Mouse (Mus musculus) c-Kit-positive CD71-positive TER-119-negative erythroid progenitor cells, embryonic 14.5 days (primary cell): ENCODE results near the gene Cyb561a3.

Experiments used
- DNase-seq: peaks from one replicate; pipeline ENCODE4 v3.0.0-alpha.2; 2013; ENCODE audit warnings: low read depth

The Cyb561a3 gene

GRCm38 (mm10) chr19:10590301-10590700 lies 13.3 kb downstream of the Cyb561a3 start:
- DNase-seq = no peak

DNA sequence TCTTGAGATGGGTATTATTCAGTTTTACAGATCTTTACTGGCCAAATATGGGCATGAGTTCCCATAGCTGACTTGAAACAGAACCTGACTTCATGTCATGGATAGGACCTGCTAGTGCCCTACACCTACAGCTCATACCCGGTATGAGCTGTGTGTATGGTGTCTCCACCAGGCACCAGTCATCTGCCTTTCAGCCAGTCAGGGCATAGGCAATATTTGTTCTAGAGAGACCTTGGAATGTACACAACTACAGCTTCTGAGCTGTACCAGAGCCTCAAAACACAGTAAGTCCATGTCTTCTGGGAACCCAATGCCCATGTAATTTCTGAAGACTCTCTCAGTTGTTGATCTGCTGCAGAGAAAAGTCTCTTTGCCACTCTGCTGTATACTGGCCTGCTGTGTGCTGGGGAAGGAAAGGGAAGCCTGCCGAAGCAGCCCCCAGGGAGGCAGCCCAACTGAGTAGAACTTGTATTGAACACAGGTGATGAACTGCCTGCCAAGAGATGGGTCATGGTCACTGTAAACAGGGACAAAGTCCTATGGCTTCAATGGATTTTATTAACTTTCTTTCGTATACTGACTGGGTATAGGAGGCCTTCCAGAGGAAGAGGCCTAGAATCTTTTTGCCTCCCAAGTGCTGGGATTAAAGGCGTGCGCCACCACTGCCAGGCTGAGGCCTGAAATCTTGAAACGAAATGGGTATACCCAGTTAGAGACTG lies 14.8 kb downstream of the Cyb561a3 start:
- DNase-seq = no peak

DNA sequence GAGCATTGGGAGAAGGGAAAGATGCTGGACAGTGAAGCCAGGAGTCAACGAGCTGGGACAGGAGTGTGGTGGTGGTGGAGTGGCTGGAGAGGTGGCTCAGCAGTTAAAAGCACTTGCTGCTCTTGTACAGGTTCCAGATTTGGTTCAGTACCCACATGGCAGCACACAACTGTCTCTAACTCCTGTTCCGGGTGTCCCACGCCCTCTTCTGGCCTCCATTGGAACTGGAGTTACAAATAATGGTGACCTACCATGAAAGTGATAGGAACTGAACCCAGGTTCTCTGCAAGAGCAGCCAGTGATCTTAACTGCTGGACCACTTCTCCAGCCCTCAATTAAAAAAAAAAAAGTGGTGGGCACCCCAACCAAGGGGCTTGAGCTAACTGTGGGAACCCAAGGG lies 21.2 kb downstream of the Cyb561a3 start:
- peak; percentile 39 for DNase-seq

GRCm38 (mm10) chr19:10599648-10600047 lies 22.7 kb downstream of the Cyb561a3 start:
- DNase-seq = no peak

GRCm38 (mm10) chr19:10602247-10602769 lies 25.3 kb downstream of the Cyb561a3 start:
- DNase-seq = no peak

GRCm38 (mm10) chr19:10602787-10603186 lies 25.8 kb downstream of the Cyb561a3 start:
- DNase-seq = peak; percentile 83

GRCm38 (mm10) chr19:10603660-10604523 lies 26.9 kb downstream of the Cyb561a3 start:
- DNase-seq = no peak

DNA sequence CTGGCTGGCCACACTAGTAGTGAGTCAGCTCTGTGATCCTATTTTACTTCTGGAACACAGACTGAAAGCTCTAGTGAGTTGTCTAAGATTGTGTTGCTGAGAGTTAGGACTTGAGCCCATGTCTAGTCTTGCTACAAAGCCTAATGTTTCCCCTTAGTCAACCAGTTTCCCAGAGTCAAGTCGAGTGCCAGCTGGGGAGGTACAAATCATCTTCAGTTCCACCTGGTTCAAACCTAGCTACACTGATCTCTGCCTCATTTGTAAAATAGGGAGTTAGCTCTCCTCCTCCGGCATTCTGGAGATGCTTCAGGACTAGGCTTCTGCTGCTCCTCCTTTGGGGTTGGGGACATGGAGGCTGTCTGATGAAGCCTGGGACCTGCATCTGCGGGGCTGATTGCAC lies 27.6 kb downstream of the Cyb561a3 start:
- DNase-seq = no peak

GRCm38 (mm10) chr19:10605293-10605900 lies 28.4 kb downstream of the Cyb561a3 start, which contains the start of the genes Ddb1 and Tkfc:
Gene Ddb1, plus strand, starts transcription at chr19:10605327.
Gene Tkfc, minus strand, starts transcription at chr19:10605654.
- DNase-seq = peak; percentile 97

- peak; percentile 42 for DNase-seq
These were observed 29.1 kb downstream of the Cyb561a3 start for GRCm38 (mm10) chr19:10605901-10606622.

DNA sequence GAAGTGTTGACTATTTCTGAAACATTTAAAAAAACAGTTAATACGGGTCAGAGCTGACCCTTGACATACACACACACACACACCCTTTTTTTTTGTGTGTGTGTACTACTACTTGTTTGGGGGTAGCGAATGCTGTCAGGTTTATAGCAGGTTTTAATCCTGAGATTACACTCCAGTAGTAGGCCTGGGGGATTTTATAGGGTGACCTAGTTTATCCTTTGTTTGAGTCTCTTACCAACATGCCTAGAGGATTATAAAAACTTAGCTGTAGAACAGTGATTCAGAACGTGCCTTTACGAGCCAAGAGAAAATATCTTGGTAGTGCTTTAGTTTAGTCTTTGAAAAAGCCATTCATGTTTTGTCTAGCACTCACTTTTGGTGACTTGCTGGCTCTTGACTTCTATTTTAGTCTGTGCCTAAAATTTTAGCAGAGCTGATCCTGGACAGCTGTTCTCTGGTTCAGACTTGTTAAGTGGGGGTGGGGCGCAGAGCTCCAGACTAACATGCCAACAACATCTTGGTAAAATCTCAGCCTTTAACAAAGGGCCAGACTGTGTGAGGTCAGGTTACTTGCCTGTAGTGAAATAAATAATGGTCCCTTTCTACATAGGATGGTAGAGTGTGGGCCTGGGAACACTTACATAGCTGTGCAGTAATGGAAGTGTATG lies 31.7 kb downstream of the Cyb561a3 start:
- DNase-seq = no peak

DNA sequence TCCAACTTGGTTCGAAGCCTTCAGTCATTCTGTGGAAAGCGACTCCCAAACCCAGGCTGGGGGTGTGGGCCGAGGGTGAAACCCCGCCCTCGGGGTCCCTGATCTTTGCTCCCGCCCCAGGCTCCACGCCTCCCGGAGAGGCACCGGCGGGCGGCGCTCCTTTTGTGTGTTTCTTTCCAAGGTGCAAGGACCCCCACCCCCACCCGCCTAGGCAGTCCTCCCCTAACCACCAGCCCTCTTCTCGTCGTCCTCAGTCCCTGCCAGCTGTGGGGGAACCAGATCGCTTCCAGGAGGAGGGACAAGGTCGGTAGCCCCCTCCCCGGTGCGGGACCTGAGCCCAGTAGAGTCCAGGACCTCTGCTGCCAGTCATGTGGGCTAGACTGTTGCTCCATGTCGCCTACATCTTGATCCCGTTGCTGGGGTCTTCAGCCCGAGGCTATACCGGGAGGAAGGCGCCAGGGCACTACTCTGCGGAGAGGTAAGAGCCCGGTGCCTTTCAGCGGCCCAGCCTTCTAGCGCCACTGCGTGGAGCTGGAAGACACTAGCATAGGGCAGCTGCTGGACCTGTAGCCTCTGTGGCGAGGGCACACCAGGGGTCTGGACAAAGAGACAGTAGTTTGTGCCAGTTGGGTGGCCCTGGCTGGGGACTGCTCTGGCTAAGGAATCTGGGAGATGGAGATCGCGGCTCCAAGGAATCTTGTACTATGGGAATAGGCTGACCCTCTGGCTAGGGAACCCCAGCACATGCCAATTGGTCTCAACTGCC lies 57.3 kb downstream of the Cyb561a3 start, which contains the start of gene Vwce:
Gene Vwce (plus strand): TSS at position 108 of the 766 bp plus-strand sequence.
- no peak for DNase-seq

GRCm38 (mm10) chr19:10634872-10635318 lies 57.9 kb downstream of the Cyb561a3 start:
- peak; percentile 54 for DNase-seq

DNA sequence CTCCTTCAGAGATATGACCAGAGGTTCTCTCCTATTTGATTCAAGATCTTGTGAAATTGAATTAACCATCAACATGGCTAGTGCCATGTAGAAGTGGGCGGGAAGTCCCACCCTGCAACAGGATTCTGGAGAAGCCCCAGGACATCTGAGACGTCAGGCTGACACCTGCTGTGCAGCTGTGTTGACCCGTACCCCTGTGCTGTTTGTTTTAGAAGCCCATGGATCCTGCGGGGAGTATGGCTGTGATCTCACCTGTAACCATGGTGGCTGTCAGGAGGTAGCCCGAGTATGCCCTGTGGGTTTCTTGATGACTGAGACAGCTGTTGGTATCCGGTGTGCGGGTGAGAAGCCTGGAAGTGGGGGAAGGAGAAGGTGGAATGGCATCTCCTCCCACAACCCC lies 60.9 kb downstream of the Cyb561a3 start:
- DNase-seq = no peak

- no peak for DNase-seq
These were observed 63.1 kb downstream of the Cyb561a3 start for GRCm38 (mm10) chr19:10640080-10640479.

GRCm38 (mm10) chr19:10640589-10641378 lies 63.8 kb downstream of the Cyb561a3 start:
- DNase-seq = no peak
